Mouse (Mus musculus): Measurements from ENCODE around the gene Supt5.

DNA sequence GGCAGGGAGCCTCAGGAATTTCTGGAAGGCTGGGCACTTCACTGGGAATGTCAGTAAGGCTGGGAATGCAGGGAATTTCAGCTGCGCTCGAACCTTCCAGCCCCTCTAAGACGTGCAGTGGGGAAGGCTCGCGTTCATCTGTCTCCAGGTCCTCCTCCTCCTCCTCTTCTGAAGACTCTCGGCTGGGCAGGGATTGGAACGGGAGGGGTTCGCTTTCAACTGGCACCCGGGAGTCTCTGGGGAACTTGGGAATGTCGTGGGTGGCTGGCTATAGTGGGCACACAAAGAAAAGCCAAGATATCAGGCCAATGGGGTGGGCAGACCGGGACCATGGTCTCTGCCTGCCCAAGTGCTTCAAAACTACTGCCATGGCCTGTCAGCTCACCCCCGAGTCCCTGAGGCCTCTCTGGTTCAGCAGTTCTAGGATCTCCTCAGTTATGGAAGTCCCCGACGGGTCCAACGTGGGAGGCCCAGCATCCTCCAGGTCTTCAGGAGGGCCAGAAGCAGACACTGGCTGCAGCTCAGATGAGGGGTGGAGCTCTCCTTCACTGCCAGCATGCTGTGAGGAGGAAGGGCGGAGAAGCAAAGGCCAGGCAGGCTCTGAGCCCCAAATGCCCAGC is 24.0 kb upstream of the Supt5 start:
- TF ChIP-seq CTCF (IDR thresholded peaks at IDR 0.05; ENCODE audit: low read depth) (no peak), EP300 (IDR thresholded peaks at IDR 0.05; ENCODE audit: low read depth) (no peak)
